Mouse (Mus musculus) CD4-positive, CD25-positive, alpha-beta regulatory T cell, adult 2 months (primary cell): ENCODE measurements around the gene Fbxl19.
"Not testable (repeated sequence)": the region's sequence is repeated elsewhere in the genome, so short reads cannot be mapped to it uniquely, and the experiment has no call there.

Experiments
- DNase-seq: peaks from one replicate; pipeline ENCODE4 v3.0.0-alpha.2; 2012; ENCODE audit warnings: low read depth, low spot score

The Fbxl19 gene

GRCm38 (mm10) chr7:127767671-127768345 is 23.5 kb downstream of the Fbxl19 start:
- no peak for DNase-seq

- DNase-seq = peak; percentile 40
These were observed 24.1 kb downstream of the Fbxl19 start for GRCm38 (mm10) chr7:127768346-127768996.

GRCm38 (mm10) chr7:127768997-127769593 is 24.8 kb downstream of the Fbxl19 start:
- DNase-seq = peak; percentile 82

- peak; percentile 68 for DNase-seq
These were observed 25.3 kb downstream of the Fbxl19 start, which contains the start of gene Orai3 for GRCm38 (mm10) chr7:127769651-127770038. TSS of gene Orai3 (plus strand) at chr7:127769815.

- DNase-seq = no peak
These were observed 25.9 kb downstream of the Fbxl19 start for GRCm38 (mm10) chr7:127770039-127770905.

GRCm38 (mm10) chr7:127771262-127771661 is 26.9 kb downstream of the Fbxl19 start:
- no peak for DNase-seq

- DNase-seq = no peak
These were observed 27.7 kb downstream of the Fbxl19 start for GRCm38 (mm10) chr7:127772080-127772479.

GRCm38 (mm10) chr7:127772557-127772956 is 28.2 kb downstream of the Fbxl19 start:
- DNase-seq = no peak

GRCm38 (mm10) chr7:127773664-127774384 is 29.5 kb downstream of the Fbxl19 start:
- DNase-seq = peak; percentile 90

- not testable (repeated sequence) for DNase-seq
These were observed 31.5 kb downstream of the Fbxl19 start for GRCm38 (mm10) chr7:127775837-127776236.

- peak; percentile 87 for DNase-seq
These were observed 32.1 kb downstream of the Fbxl19 start, which contains the start of gene Setd1a for GRCm38 (mm10) chr7:127776426-127776825. TSS of gene Setd1a (plus strand) at chr7:127776670.

- peak; percentile 98 for DNase-seq
These were observed 32.6 kb downstream of the Fbxl19 start for GRCm38 (mm10) chr7:127776878-127777473.

GRCm38 (mm10) chr7:127777474-127778266 is 33.3 kb downstream of the Fbxl19 start:
- no peak for DNase-seq

- no peak for DNase-seq
These were observed 34.0 kb downstream of the Fbxl19 start for GRCm38 (mm10) chr7:127778350-127778749.

- DNase-seq = no peak
These were observed 41.0 kb downstream of the Fbxl19 start, which contains the start of gene Gm49388 for GRCm38 (mm10) chr7:127785308-127785707. TSS of gene Gm49388 (plus strand) at chr7:127785608.

GRCm38 (mm10) chr7:127797076-127797845 is 52.9 kb downstream of the Fbxl19 start:
- no peak for DNase-seq

- DNase-seq = no peak
These were observed 54.2 kb downstream of the Fbxl19 start for GRCm38 (mm10) chr7:127798591-127798990.

GRCm38 (mm10) chr7:127799211-127799610 is 54.9 kb downstream of the Fbxl19 start:
- DNase-seq = no peak

- DNase-seq = no peak
These were observed 55.4 kb downstream of the Fbxl19 start for GRCm38 (mm10) chr7:127799738-127800137.
